In genomic region chr6:120898188-120898833, GRCm38 (mm10) we compare ENCODE assay signal across 9 mouse cellular contexts. TPM values are rescaled to one million over a fixed set of nuclear protein-coding genes. Genes with fewer than 3 reads are reported as not detected.
DNase-seq lines count a peak whose midpoint lies in the region; ATAC-seq and TF ChIP-seq lines count a peak whose summit lies in the region.
"Had no signal": no experiment of that assay in that cellular context is flagged by ENCODE, and none has a peak within 500 bp of the region (broad histone marks: within the 10 kb centered on the region; RNA-seq: fewer than 3 reads in every experiment).

No protein-coding gene starts in this region.

- no peak overlapping the region for H3K27ac ChIP-seq in neural tube, embryonic 15.5 days (replicated peaks)
- H3K27ac ChIP-seq in embryonic facial prominence, embryonic 11.5 days (replicated peaks; ENCODE audit: low read depth, low read length): no peak overlapping the region
- no peak overlapping the region for H3K27ac ChIP-seq in hindbrain, embryonic 10.5 days
- H3K27ac ChIP-seq in limb, embryonic 13.5 days: no peak overlapping the region
- H3K27ac ChIP-seq in midbrain, postnatal 0 days (ENCODE audit: low read depth, low read length): no peak overlapping the region
- H3K27ac ChIP-seq: embryonic facial prominence, embryonic 15.5 days had no signal

- peak; percentile 89 for TF ChIP-seq CTCF in midbrain, postnatal 0 days (IDR thresholded peaks at IDR 0.05)

- H3K36me3 ChIP-seq in neural tube, embryonic 15.5 days: peaks cover 32% of the 10 kb centered on the region
- no peaks in the 10 kb centered on the region; the same call in 1 of the 2 replicates for H3K36me3 ChIP-seq in embryonic facial prominence, embryonic 11.5 days (replicated peaks; ENCODE audit: control insufficient read depth, insufficient read depth, low read depth, low read length)
- peaks cover 28% of the 10 kb centered on the region for H3K36me3 ChIP-seq in hindbrain, embryonic 10.5 days
- peaks cover 20% of the 10 kb centered on the region for H3K36me3 ChIP-seq in limb, embryonic 13.5 days
- H3K36me3 ChIP-seq in midbrain, postnatal 0 days (ENCODE audit: insufficient read depth, low read length): peaks cover 36% of the 10 kb centered on the region

- DNase-seq in neural tube, embryonic 10.5 days (ENCODE audit: extremely low spot score, low spot score): peak; percentile 33
- peak; percentile 33 for DNase-seq in adrenal gland, postnatal 25 days
- DNase-seq in embryonic facial prominence, embryonic 11.5 days (ENCODE audit: low spot score): peak; percentile 80
- peak; percentile 35 for DNase-seq in hindbrain, embryonic 10.5 days (ENCODE audit: low spot score)
- DNase-seq in midbrain, postnatal 0 days (ENCODE audit: low spot score): peak; percentile 61
- no peak for DNase-seq in urinary bladder, postnatal 4 days (ENCODE audit: low spot score in 2 of 2)

- 66% methylated on average over 6 of the region's 6 CpGs for WGBS in neural tube, embryonic 15.5 days
- 71% methylated on average over 6 of the region's 6 CpGs for WGBS in embryonic facial prominence, embryonic 11.5 days
- 72% methylated on average over 6 of the region's 6 CpGs for WGBS in hindbrain, embryonic 10.5 days
- WGBS in limb, embryonic 13.5 days: 67% methylated on average over 6 of the region's 6 CpGs
- WGBS in midbrain, postnatal 0 days: 74% methylated on average over 6 of the region's 6 CpGs

- no peak for ATAC-seq in neural tube, embryonic 15.5 days (ENCODE audit: low FRiP score)
- no peak for ATAC-seq in embryonic facial prominence, embryonic 11.5 days (replicated peaks; ENCODE audit: insufficient number of reproducible peaks, low FRiP score, low TSS enrichment, low read depth)
- ATAC-seq in limb, embryonic 13.5 days (ENCODE audit: low FRiP score, low read depth): peak; percentile 37
- no peak for ATAC-seq in midbrain, postnatal 0 days (ENCODE audit: low FRiP score)

- H3K27me3 ChIP-seq in neural tube, embryonic 15.5 days (replicated peaks): no peaks in the 10 kb centered on the region
- no peaks in the 10 kb centered on the region for H3K27me3 ChIP-seq in embryonic facial prominence, embryonic 11.5 days (ENCODE audit: control insufficient read depth, insufficient read depth, low read length)
- no peaks in the 10 kb centered on the region for H3K27me3 ChIP-seq in hindbrain, embryonic 10.5 days (ENCODE audit: insufficient read depth, poor library complexity, severe bottlenecking)
- H3K27me3 ChIP-seq in limb, embryonic 13.5 days: no peaks in the 10 kb centered on the region
- H3K27me3 ChIP-seq in midbrain, postnatal 0 days (ENCODE audit: insufficient read depth, low read length): no peaks in the 10 kb centered on the region
- H3K27me3 ChIP-seq: embryonic facial prominence, embryonic 15.5 days had no signal

- no peak overlapping the region for H3K4me3 ChIP-seq in neural tube, embryonic 15.5 days (replicated peaks)
- no peak overlapping the region for H3K4me3 ChIP-seq in embryonic facial prominence, embryonic 11.5 days (ENCODE audit: low read depth, low read length)
- H3K4me3 ChIP-seq in hindbrain, embryonic 10.5 days: no peak overlapping the region
- no peak overlapping the region for H3K4me3 ChIP-seq in limb, embryonic 13.5 days
- no peak overlapping the region for H3K4me3 ChIP-seq in midbrain, postnatal 0 days (ENCODE audit: low read depth, low read length)
- H3K4me3 ChIP-seq: embryonic facial prominence, embryonic 15.5 days had no signal

- H3K4me2 ChIP-seq in neural tube, embryonic 15.5 days: no peak overlapping the region
- H3K4me2 ChIP-seq in embryonic facial prominence, embryonic 11.5 days (ENCODE audit: low read depth, low read length): no peak overlapping the region
- H3K4me2 ChIP-seq in limb, embryonic 13.5 days (replicated peaks): no peak overlapping the region
- no peak overlapping the region for H3K4me2 ChIP-seq in midbrain, postnatal 0 days (ENCODE audit: low read depth, low read length, poor library complexity, severe bottlenecking)
- H3K4me2 ChIP-seq: embryonic facial prominence, embryonic 15.5 days had no signal

- no peaks in the 10 kb centered on the region for H3K4me1 ChIP-seq in neural tube, embryonic 15.5 days
- no peaks in the 10 kb centered on the region for H3K4me1 ChIP-seq in embryonic facial prominence, embryonic 11.5 days (ENCODE audit: control insufficient read depth, insufficient read depth, low read length)
- no peaks in the 10 kb centered on the region for H3K4me1 ChIP-seq in hindbrain, embryonic 10.5 days (replicated peaks)
- H3K4me1 ChIP-seq in limb, embryonic 13.5 days: no peaks in the 10 kb centered on the region
- H3K4me1 ChIP-seq in midbrain, postnatal 0 days (ENCODE audit: insufficient read depth, low read length): no peaks in the 10 kb centered on the region
- H3K4me1 ChIP-seq: embryonic facial prominence, embryonic 15.5 days had no signal

- no peak overlapping the region for H3K9ac ChIP-seq in neural tube, embryonic 15.5 days (replicated peaks)
- no peak overlapping the region for H3K9ac ChIP-seq in embryonic facial prominence, embryonic 11.5 days (replicated peaks; ENCODE audit: low read length)
- H3K9ac ChIP-seq in limb, embryonic 13.5 days: no peak overlapping the region
- no peak overlapping the region for H3K9ac ChIP-seq in midbrain, postnatal 0 days (replicated peaks; ENCODE audit: low read length, poor library complexity, severe bottlenecking)
- H3K9ac ChIP-seq: embryonic facial prominence, embryonic 15.5 days had no signal

- H3K9me3 ChIP-seq in neural tube, embryonic 15.5 days (replicated peaks): no peaks in the 10 kb centered on the region
- H3K9me3 ChIP-seq in embryonic facial prominence, embryonic 11.5 days (replicated peaks; ENCODE audit: control insufficient read depth, low read length): no peaks in the 10 kb centered on the region
- H3K9me3 ChIP-seq in hindbrain, embryonic 10.5 days: no peaks in the 10 kb centered on the region
- no peaks in the 10 kb centered on the region for H3K9me3 ChIP-seq in limb, embryonic 13.5 days
- H3K9me3 ChIP-seq in midbrain, postnatal 0 days (ENCODE audit: low read length): no peaks in the 10 kb centered on the region
- H3K9me3 ChIP-seq: embryonic facial prominence, embryonic 15.5 days had no signal

RNA-seq across cellular contexts. Expression of gene Bid, which starts 18.3 kb away (rescaled TPM):
- polyA plus RNA-seq in neural tube, embryonic 15.5 days (2015; fragmentation: Nextera tagmentation; extraction: Ambion mirVana): 38.7 and 43.0 TPM in 2 replicates
- total RNA-seq in adrenal gland, postnatal 25 days (2021): 6.5 and 8.4 TPM in 2 replicates
- polyA plus RNA-seq in embryonic facial prominence, embryonic 11.5 days (2014; fragmentation: Nextera tagmentation; extraction: Ambion mirVana): 17.6 and 19.8 TPM in 2 replicates
- polyA plus RNA-seq in hindbrain, embryonic 10.5 days (2016; fragmentation: Nextera tagmentation; extraction: Ambion mirVana): 15.7 and 17.5 TPM in 2 replicates
- polyA plus RNA-seq in limb, embryonic 13.5 days (2015; fragmentation: Nextera tagmentation; extraction: Ambion mirVana): 16.2 and 17.1 TPM in 2 replicates
- total RNA-seq in midbrain, postnatal 0 days (2014; rRNA removed): 36.3 and 40.0 TPM in 2 replicates
- polyA plus RNA-seq in midbrain, postnatal 0 days (2015; fragmentation: Nextera tagmentation; extraction: Ambion mirVana): 55.6 and 58.7 TPM in 2 replicates

Comparison
In these comparisons a context has a peak if more than half of its experiments do, and no peak if none do; other contexts are left out.
1. DNase-seq: peak in neural tube, embryonic 10.5 days (single experiment), adrenal gland, postnatal 25 days (single experiment), embryonic facial prominence, embryonic 11.5 days (single experiment), hindbrain, embryonic 10.5 days (single experiment) and midbrain, postnatal 0 days (single experiment); none in urinary bladder, postnatal 4 days (0 of 2).